Mouse (Mus musculus) megakaryocyte, embryonic 14.5 days (primary cell): ENCODE results near the gene Adamts7.

Source experiments
- FLI1 ChIP-seq: IDR thresholded peaks from 2 replicates; pipeline ENCODE4 v1.6.1; 2012; ENCODE audit warnings: low read length, inconsistent platforms, mixed read lengths
- GATA1 ChIP-seq: IDR thresholded peaks from 3 replicates; pipeline ENCODE4 v1.6.1; 2012; ENCODE audit warnings: mixed read lengths, low read length, inconsistent platforms, borderline replicate concordance

DNA sequence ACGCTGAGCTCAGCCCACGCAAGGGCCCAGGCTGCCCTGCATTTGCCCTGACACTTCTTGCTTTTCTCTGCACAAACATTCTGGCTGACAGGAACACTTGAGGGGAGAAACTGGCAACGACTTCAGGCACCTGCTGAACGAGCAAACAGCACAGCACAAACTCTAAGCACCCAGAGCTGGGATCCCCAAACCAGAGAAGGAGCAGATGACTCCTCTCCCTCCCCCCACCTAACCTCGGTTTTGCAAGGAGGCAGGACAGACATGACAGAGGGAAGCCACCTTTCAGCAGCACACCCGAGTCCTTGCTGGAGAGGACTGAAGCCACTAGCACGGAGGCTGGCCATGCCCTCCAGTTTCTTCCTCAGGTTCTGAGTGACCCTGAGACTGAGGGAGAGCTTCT, 84.4 kb downstream of the Adamts7 start:
- no peak for TF ChIP-seq GATA1
- no peak for TF ChIP-seq FLI1
